Mouse (Mus musculus) monocyte, adult 5-6 weeks (primary cell): ENCODE results near the gene Mtnr1b. TPM values are rescaled to one million over a fixed set of nuclear protein-coding genes. Genes with fewer than 3 reads are reported as not detected.
"Not testable (repeated sequence)": the region's sequence is repeated elsewhere in the genome, so short reads cannot be mapped to it uniquely, and the experiment has no call there.

ENCODE experiments used
- ATAC-seq: fragments of 153-309, 156-312 bp; replicated peaks from 2 replicates; pipeline ENCODE4 v1.8.0; 2017; ENCODE audit warnings: mild to moderate bottlenecking; ENCODE audit not compliant: low TSS enrichment, insufficient number of reproducible peaks, severe bottlenecking, poor library complexity, low FRiP score
- total RNA-seq: library from RNA; stranded (forward); fragments of 200-1000, 200-491, 200-594 nt; gene quantifications from 3 replicates; pipeline ENCODE4 v1.2.3, GENCODE M21; 2017

Gene Mtnr1b
- total RNA-seq, result not detected in 3 replicates

- no peak for ATAC-seq
Observed at GRCm38 (mm10) chr9:15874506-15875160, at the start of gene Mtnr1b. TSS of gene Mtnr1b (minus strand) at chr9:15874556.

DNA sequence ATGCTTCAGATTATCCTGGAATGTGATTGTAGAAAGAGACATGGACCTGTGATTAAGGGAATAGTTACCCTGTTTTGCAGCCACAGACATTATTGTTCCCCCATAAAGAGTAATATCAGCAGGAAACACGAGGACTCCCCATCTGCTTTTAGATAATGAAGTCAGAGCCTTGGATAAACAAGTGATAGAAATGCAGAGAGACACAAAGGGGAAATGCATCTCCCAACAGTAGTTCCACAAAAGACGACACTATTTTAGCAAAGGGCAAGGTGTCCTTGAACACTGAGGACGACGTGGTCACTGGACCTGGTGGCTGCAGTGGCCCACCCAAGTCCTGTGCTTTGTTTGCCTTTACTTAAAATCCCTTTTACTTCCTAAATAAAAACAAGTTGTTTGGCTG is 45.9 kb upstream of the Mtnr1b start:
- ATAC-seq, result no peak

DNA sequence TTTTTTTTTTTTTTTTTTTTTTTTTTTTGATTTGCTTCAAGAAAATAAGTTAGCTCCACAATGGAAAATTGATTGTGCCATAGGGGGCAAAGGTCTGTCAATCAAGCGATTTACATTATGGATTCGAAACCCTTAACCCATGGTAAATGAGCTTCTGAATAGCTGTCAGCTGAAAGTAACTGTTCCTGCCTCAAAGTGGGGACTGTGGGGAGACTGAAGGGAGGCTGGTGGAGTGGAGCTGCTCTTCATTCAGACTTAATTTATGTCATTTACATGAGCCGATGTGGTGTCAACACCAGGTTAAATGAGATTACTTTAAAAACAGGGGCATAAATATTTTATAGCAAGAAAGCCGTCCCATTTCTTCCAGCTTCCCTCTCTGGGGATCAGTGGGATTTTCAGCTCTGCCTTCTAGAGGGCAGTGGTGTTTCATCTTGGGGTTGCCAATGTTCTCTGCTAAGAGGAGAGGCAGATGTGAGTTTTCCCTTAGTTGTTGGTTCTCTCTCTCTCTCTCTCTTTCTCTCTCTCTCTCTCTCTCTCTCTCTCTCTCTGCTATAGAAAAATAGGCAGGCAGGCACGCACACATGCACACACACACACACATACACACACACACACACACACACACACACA is 45.1 kb upstream of the Mtnr1b start:
- no peak for ATAC-seq

GRCm38 (mm10) chr9:15916600-15916999 is 42.2 kb upstream of the Mtnr1b start:
- ATAC-seq, result no peak

DNA sequence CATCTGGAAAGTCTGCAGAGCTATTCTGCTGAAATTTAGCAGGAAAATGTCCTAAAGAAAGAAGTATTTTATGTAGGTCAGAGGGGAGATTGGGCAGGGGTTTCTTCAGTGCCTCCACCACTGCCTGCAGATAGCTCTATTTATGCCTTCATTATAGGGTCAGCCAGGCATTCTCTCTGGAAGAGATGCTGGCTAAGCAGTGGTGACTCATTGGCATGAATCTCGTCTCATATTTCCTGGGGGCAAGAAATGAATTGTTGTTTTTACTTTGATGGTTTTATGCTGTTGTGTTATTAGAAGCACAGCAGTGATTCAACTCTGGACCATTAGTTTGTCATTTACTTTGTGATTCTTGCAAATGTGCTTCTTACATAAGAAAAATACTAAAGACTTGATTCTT is 38.4 kb upstream of the Mtnr1b start:
- no peak for ATAC-seq

- no peak for ATAC-seq
Observed at GRCm38 (mm10) chr9:15909397-15910113, 35.2 kb upstream of the Mtnr1b start.

- no peak for ATAC-seq
Observed at GRCm38 (mm10) chr9:15903948-15904750, 29.8 kb upstream of the Mtnr1b start.

- no peak for ATAC-seq
Observed at GRCm38 (mm10) chr9:15898112-15898511, 23.8 kb upstream of the Mtnr1b start.

GRCm38 (mm10) chr9:15886756-15887155 is 12.4 kb upstream of the Mtnr1b start:
- ATAC-seq, result no peak

DNA sequence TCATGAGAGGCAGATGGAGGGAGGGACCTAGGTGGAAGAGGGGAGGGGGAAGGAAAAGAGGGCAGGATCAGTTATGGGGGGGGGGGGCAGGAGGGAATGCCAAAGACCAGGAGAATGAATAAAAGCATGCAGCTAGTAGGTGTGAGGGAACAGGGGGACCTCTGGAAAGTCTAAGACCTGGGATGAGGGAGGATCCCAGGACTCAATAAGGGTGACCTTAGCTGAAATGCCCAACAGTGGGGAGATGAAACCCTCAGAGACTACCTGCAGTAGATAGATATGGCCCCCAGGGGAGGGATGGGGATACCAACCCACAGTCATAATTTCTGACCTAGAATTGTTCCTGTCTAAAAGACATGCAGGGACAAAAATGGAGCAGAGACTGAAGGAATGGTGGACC is 6.4 kb upstream of the Mtnr1b start:
- ATAC-seq, result no peak

DNA sequence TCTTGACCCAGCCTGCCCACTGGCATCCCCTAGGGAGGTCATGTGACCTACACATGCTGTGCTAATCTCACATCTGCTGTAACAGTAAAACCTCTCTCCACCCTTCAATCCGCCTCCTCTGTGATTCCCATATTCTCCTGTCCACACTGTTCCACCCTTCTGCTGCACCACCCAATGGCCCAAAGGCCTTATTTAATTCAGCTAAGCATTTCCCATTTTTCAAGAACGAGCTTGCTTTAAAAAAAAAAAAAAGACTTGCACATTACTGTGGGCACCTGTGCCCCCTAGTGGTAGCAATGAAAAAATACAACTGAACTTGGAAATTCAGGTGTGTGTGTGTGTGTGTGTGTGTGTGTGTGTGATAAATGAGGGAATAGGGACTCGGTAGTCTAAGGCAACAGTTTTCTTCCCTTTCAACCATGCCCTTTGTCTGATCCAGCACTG is 5.8 kb upstream of the Mtnr1b start:
- no peak for ATAC-seq

DNA sequence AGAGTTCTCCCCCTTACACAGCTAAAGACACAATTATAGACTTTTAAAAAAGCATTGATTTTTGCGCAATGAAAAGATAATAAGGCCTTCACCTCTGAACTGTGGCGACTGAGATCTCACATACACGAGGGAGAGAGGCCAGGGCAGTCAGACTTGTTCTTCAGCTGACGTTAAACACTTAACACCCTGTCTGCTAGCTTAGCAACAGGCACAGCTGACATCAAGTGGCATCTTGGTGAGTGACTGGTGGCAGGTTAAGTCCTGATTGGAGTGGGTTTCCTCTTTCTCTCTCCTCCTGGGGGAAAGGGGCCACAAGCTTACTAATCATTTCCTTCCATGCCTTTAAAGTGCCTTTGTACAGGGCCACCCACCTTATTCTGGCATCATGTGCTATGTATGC is 4.3 kb downstream of the Mtnr1b start:
- no peak for ATAC-seq

DNA sequence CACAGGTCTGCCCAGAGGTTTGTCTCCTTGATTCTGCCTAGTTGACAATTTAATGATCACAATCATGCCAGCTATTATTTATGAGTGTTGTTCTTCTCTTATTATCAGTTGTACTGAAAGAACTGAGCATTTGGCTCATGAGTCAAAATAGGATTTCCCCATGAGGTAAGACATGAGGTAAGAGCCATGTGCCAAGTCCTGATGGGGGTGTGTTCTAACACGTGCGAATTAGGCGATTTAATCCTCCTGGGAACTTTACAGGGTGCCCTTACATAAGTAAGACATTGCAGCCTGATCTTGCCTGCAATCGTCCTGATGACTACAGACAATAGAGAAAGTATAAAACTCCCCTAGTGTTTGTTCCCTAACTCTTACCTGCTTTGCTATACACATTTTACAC is 4.9 kb downstream of the Mtnr1b start:
- no peak for ATAC-seq

- ATAC-seq, result no peak
Observed at GRCm38 (mm10) chr9:15866280-15867072, 7.9 kb downstream of the Mtnr1b start.

GRCm38 (mm10) chr9:15861402-15861801 is 13.0 kb downstream of the Mtnr1b start:
- ATAC-seq, result no peak

- ATAC-seq, result no peak
Observed at GRCm38 (mm10) chr9:15850749-15851148, 23.6 kb downstream of the Mtnr1b start.

GRCm38 (mm10) chr9:15845390-15845789 is 29.0 kb downstream of the Mtnr1b start:
- no peak for ATAC-seq

DNA sequence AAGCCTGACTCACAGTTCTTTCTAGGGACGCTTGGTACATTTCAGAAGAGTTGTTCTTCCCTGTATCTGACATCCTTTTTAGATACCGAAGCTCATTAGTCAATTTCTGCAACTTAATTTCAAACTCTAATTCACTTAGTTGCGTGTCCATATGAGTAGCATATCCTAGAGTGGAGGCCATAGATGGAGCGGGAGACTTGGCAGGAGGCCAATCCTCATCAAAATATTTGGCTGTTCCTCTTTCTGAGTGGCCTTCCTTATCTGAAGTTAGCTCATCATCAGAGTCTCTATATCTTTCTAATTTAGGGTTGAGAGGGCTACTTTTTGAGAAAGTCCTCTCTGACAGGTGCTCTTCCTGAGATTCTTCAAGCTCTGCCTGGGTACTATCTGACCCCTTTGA is 29.4 kb downstream of the Mtnr1b start:
- not testable (repeated sequence) for ATAC-seq
